Mouse (Mus musculus): ENCODE measurements around the gene Cxcl9.

The Cxcl9 gene

DNA sequence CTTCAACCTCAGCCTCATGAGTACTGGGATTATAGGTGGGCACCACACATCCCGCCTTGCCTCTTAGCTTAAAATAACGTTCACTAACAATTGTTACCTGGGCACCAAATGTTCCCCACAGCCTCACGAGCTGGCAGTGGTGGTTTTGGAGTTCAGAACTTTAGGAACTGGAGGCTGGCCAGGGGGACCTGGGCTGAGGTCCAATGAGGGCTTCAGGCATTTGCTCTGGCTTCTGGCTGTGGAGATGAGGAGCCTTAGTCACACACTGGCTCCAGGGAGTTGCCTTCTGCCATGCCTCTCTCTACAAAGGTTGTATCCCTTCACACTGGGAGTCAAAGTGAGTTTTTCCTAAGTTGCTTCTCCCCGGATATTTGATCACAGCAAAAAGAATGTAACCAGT is 45.3 kb downstream of the Cxcl9 start:
- no peak for DNase-seq (ENCODE audit: low read depth, low spot score)

DNA sequence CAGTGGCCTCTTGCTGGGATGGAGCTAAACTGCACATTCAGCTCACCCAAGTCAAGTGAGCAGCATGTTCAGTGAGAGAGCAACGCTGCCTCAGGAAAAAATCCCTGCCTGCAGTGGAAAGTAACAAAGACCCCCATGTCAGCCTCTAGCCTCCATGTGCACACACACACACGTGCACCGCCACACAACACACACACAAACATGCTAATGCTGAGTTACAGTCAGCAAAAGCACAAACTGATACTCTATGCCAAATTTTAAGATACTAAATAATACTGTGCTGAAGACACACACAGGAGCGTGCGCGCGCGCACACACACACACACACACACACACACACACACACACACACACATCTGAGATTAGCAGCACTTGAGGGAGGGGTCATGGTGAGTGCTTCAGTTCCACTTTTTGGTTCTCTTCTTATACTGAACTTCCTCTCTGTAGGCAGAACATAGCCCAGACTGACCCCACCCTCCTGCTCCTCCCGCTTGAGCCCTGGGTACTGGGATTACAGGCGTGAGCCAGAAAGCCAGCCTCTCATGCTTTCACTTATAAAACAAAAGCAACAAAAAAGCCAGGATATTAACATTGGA is 48.8 kb downstream of the Cxcl9 start:
- DNase-seq (ENCODE audit: low read depth, low spot score), result peak; percentile 90

DNA sequence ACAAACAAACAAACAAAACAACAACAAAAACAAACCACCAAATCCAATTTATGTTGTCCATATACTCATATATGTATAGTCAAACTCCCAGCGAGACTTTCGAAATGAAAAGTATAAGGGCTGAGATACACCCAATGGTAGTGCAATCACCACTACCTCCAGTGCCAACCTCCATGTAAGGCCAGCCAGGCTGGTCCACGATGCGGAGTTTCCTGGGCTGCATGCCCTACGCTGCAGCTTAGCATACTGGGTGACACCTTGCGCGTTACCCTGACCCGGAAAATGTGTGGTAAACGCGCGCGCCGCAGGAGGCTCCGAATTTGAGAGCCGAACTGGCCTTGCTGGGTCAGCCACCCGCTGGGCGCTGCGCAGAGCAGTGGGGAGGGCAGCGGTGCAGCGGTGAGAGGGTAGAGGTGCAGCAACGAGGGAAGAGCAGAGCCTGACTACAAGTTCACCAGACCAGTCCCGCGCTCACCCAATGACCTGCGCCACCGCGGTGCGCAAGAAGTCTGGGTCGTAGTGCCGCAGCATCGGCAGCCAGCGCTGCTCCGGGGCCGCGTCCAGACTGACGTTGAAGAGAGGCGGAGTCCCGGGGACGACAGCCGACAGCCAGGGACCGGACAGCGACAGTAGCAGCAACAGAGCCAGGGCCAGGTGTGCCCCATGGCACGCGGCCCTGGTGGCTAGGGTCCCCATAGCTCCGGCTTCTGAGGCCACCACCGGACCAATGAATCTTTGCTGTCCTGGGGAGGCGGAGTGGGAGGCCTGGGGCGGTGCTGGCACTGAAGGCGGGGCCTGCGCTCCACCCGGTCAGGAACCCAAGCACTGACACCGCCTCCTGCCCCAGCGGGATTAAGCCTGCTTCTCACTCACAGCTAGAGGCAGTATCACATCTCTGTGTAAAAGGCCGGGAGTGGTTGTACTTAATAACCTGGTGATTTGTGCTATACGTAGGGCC is 50.2 kb downstream of the Cxcl9 start, which contains the start of gene Naaa:
Gene Naaa, minus strand, starts transcription at position 734 of the 958 bp plus-strand sequence.
- peak; percentile 97 for DNase-seq (ENCODE audit: low read depth, low spot score)

Data from A20 (cell line).